Mouse (Mus musculus) heart, adult 2 months (tissue): ENCODE measurements at regions not wholly inside any gene's neighbourhood (a gene's known extent, or its start where the extent isn't known, plus 50 kb on each side); places are given as distances from the start of the nearest gene placed in this dataset.

Source experiments
- CTCF ChIP-seq: fragments of 200-600 bp; IDR thresholded peaks from 2 replicates; pipeline ENCODE4 v1.8.1; 2022; ENCODE audit warnings: antibody characterized with exemption, mild to moderate bottlenecking, moderate library complexity
- EP300 ChIP-seq: fragments of 200-500 bp; IDR thresholded peaks from 2 replicates; pipeline ENCODE4 v1.6.1; 2011; ENCODE audit warnings: low read depth, low read length, control low read depth; ENCODE audit not compliant: insufficient read depth
- POLR2A ChIP-seq: fragments of 200-500 bp; IDR thresholded peaks from 2 replicates; pipeline ENCODE4 v1.6.1; 2011; ENCODE audit warnings: mild to moderate bottlenecking, low read depth, low read length, control low read depth; ENCODE audit not compliant: insufficient read depth

GRCm38 (mm10) chr2:50373006-50373405 is 76.4 kb upstream of the Mmadhc start:
- TF ChIP-seq POLR2A (no peak), CTCF (no peak), EP300 (no peak)
